30 mouse cellular contexts compared by ENCODE assay signal in the genomic region with DNA sequence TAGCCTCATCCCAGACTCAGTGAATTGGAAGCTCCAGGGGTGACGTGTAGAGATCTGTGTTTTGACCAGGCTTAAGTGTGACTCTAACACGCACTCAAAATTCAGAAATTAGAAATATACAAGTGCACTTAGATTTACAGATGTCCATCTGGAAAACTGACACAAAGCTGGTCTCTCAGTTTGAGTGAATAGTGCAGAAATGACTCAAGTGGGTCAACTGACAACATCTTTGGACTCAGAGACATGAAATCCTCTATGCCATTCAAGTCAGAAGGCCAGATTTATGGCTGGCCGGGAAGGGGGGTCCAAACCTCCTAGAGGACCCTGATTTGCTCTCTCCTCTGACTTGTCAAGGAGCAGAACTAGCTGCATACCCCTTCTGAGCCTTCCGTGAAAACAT.
"Had no signal": no experiment of that assay in that cellular context is flagged by ENCODE, and none has a peak within 500 bp of the region (broad histone marks: within the 10 kb centered on the region; RNA-seq: fewer than 3 reads in every experiment).

No protein-coding gene starts in this region.

- H3K27me3 ChIP-seq: limb, embryonic 12.5 days; limb, embryonic 13.5 days; limb, embryonic 15.5 days; liver, embryonic 12.5 days; liver, embryonic 13.5 days; liver, embryonic 15.5 days; lung, embryonic 15.5 days; megakaryocyte, embryonic 14.5 days; midbrain, embryonic 12.5 days; midbrain, embryonic 13.5 days; midbrain, embryonic 15.5 days; neural tube, embryonic 12.5 days had no signal

- H3K27ac ChIP-seq: limb, embryonic 10.5 days; limb, embryonic 12.5 days; limb, embryonic 13.5 days; limb, embryonic 15.5 days; liver, embryonic 12.5 days; liver, embryonic 13.5 days; liver, embryonic 14.5 days; liver, embryonic 15.5 days; lung, embryonic 15.5 days; macrophage; midbrain, embryonic 10.5 days; midbrain, embryonic 12.5 days; midbrain, embryonic 13.5 days; midbrain, embryonic 15.5 days; neural tube, embryonic 12.5 days had no signal

- DNase-seq: left cerebral cortex, postnatal 4 days; liver; liver, embryonic 13.5 days; liver, postnatal 0 days; lung, adult 18-20 months; lung, adult 2 months; lung, embryonic 14.5 days; lung, postnatal 10 days; lung, postnatal 14 days; lung, postnatal 36 days; lung, postnatal 4 days; midbrain, embryonic 14.5 days had no signal

- H3K9ac ChIP-seq: limb, embryonic 12.5 days; limb, embryonic 13.5 days; limb, embryonic 15.5 days; liver, embryonic 12.5 days; liver, embryonic 13.5 days; liver, embryonic 14.5 days; liver, embryonic 15.5 days; liver, postnatal 0 days; lung, embryonic 14.5 days; lung, embryonic 15.5 days; midbrain, embryonic 12.5 days; midbrain, embryonic 13.5 days; midbrain, embryonic 15.5 days; neural tube, embryonic 12.5 days had no signal

- H3K36me3 ChIP-seq: limb, embryonic 10.5 days; limb, embryonic 12.5 days; limb, embryonic 13.5 days; limb, embryonic 15.5 days; liver, embryonic 12.5 days; liver, embryonic 13.5 days; liver, embryonic 15.5 days; lung, embryonic 15.5 days; midbrain, embryonic 10.5 days; midbrain, embryonic 12.5 days; midbrain, embryonic 13.5 days; midbrain, embryonic 15.5 days; neural tube, embryonic 12.5 days had no signal

- H3K4me1 ChIP-seq: megakaryocyte, embryonic 14.5 days had no signal

- H3K4me2 ChIP-seq: limb, embryonic 12.5 days; limb, embryonic 13.5 days; limb, embryonic 15.5 days; liver, embryonic 11.5 days; liver, embryonic 12.5 days; liver, embryonic 13.5 days; liver, embryonic 15.5 days; lung, embryonic 14.5 days; lung, embryonic 15.5 days; midbrain, embryonic 11.5 days; midbrain, embryonic 12.5 days; midbrain, embryonic 13.5 days; midbrain, embryonic 15.5 days; neural tube, embryonic 12.5 days had no signal

- H3K4me3 ChIP-seq: limb, embryonic 10.5 days; limb, embryonic 12.5 days; limb, embryonic 13.5 days; limb, embryonic 15.5 days; liver, embryonic 12.5 days; liver, embryonic 13.5 days; liver, embryonic 15.5 days; lung, embryonic 15.5 days; megakaryocyte, embryonic 14.5 days; midbrain, embryonic 10.5 days; midbrain, embryonic 12.5 days; midbrain, embryonic 13.5 days; midbrain, embryonic 15.5 days; myocyte; neural tube, embryonic 12.5 days had no signal

- H3K9me3 ChIP-seq: limb, embryonic 10.5 days; limb, embryonic 12.5 days; limb, embryonic 13.5 days; limb, embryonic 15.5 days; liver, embryonic 12.5 days; liver, embryonic 13.5 days; liver, embryonic 15.5 days; lung, embryonic 15.5 days; midbrain, embryonic 10.5 days; midbrain, embryonic 12.5 days; midbrain, embryonic 13.5 days; midbrain, embryonic 15.5 days; neural tube, embryonic 12.5 days had no signal
